ENCODE assay signal across 22 mouse cellular contexts in the genomic region with DNA sequence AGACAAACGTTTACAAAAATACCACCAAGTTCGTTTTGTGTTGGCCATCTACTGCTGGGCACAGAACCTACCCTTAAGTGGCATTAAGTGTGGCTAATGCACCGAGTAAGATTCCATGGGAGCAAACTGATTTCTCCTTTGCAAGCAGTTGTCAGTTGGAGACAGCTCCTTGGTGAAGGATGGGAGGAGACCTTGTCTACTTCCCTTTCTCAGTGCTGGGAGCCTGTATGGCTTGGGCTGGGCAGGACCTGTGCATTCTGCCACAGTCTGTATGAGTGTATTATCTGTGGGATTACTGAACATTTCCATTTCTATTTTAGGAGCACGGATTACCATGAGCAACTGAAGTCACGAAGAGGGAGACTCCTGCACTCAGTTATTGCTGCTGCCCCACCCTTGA. TPM values are rescaled to one million over a fixed set of nuclear protein-coding genes. Genes with fewer than 3 reads are reported as not detected.
"Had no signal": no experiment of that assay in that cellular context is flagged by ENCODE, and none has a peak within 500 bp of the region (broad histone marks: within the 10 kb centered on the region; RNA-seq: fewer than 3 reads in every experiment).

No protein-coding gene starts in this region.

- H3K4me3 ChIP-seq: midbrain, embryonic 12.5 days; myocyte; neural tube, embryonic 13.5 days; neural tube, embryonic 15.5 days; stomach, embryonic 15.5 days had no signal

- H3K4me2 ChIP-seq: lung, embryonic 14.5 days; midbrain, embryonic 12.5 days; neural tube, embryonic 13.5 days; neural tube, embryonic 15.5 days; stomach, embryonic 15.5 days had no signal

- H3K9ac ChIP-seq: liver, embryonic 14.5 days; lung, embryonic 14.5 days; midbrain, embryonic 12.5 days; neural tube, embryonic 13.5 days; neural tube, embryonic 15.5 days; stomach, embryonic 15.5 days had no signal

- H3K27ac ChIP-seq: liver, embryonic 14.5 days; midbrain, embryonic 12.5 days; neural tube, embryonic 13.5 days; neural tube, embryonic 15.5 days; stomach, embryonic 15.5 days; stomach, postnatal 0 days had no signal

- DNase-seq: lung, adult 18-20 months; lung, embryonic 14.5 days; lung, postnatal 10 days; lung, postnatal 4 days; midbrain, embryonic 14.5 days; right cerebral cortex, postnatal 14 days; thymus, adult 2 months; thymus, postnatal 25 days; thymus, postnatal 4 days had no signal

- H3K27me3 ChIP-seq: neural tube, embryonic 13.5 days; neural tube, embryonic 15.5 days; stomach, embryonic 15.5 days had no signal

- H3K9me3 ChIP-seq: midbrain, embryonic 12.5 days; neural tube, embryonic 15.5 days; stomach, embryonic 15.5 days had no signal

- H3K4me1 ChIP-seq: midbrain, embryonic 12.5 days; neural tube, embryonic 13.5 days; neural tube, embryonic 15.5 days; stomach, embryonic 15.5 days had no signal

- ATAC-seq: midbrain, embryonic 16.5 days had no signal

- H3K36me3 ChIP-seq: midbrain, embryonic 12.5 days; neural tube, embryonic 13.5 days; neural tube, embryonic 15.5 days; stomach, embryonic 15.5 days had no signal

RNA-seq across cellular contexts. Expression of a gene that starts 29.2 kb away (rescaled TPM):
- polyA plus RNA-seq: liver, embryonic 16.5 days; lung, embryonic 14.5 days; lung, embryonic 16.5 days; midbrain, embryonic 12.5 days; midbrain, embryonic 14.5 days; midbrain, embryonic 16.5 days; neural tube, embryonic 11.5 days; neural tube, embryonic 13.5 days; spleen, adult 2 months; stomach, embryonic 15.5 days; testis, adult 2 months; thymus, adult 2 months had no signal
